Mouse (Mus musculus): ENCODE measurements around the gene Stard8. TPM values are rescaled to one million over a fixed set of nuclear protein-coding genes. Genes with fewer than 3 reads are reported as not detected.
A peak's percentile ranks its signal among the peaks of the same experiment; 100 is the strongest.

The Stard8 gene
- polyA plus RNA-seq, 1 experiment, result 9.0 TPM

GRCm38 (mm10) chrX:99020215-99020614 lies 17.2 kb downstream of the Stard8 start:
- Histone ChIP-seq H3K27me3 (ENCODE audit: control insufficient read depth, insufficient read depth, low read length) (no peaks in the 10 kb centered on the region), H3K4me3 (replicated peaks; ENCODE audit: insufficient read depth, low read depth, low read length) (no peak overlapping the region), H3K4me1 (ENCODE audit: control insufficient read depth, insufficient read depth, low read length) (no peaks in the 10 kb centered on the region), H3K27ac (ENCODE audit: insufficient read depth, low read length) (no peak overlapping the region)
- TF ChIP-seq POLR2A (IDR thresholded peaks at IDR 0.05; ENCODE audit: borderline replicate concordance, insufficient read depth, low read length), result no peak
- TF ChIP-seq CTCF (IDR thresholded peaks at IDR 0.05; ENCODE audit: borderline replicate concordance, insufficient read depth, low read depth, low read length), result no peak
- no peak for DNase-seq
- WGBS, result 17% methylated on average over 4 of the region's 4 CpGs

DNA sequence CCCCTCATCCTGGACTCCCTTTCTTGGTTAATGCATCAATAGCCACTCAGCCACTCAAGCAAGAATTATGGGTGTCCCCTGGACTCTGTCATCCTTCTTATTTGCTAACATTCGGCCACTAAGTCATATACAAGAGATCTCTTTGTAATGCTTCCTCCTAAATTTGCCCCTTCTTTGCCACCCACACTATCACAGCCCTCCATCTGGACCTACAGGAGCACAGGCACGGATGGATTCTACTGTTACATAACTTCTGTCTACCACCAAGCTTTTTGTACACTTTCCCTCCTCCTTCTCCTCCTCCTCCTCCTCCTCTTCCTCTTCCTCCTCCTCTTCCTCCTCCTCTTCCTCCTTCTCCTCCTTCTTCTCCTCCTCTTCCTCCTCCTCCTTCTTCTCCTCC lies 18.5 kb downstream of the Stard8 start:
- DNase-seq, result no peak
- TF ChIP-seq POLR2A (IDR thresholded peaks at IDR 0.05; ENCODE audit: borderline replicate concordance, insufficient read depth, low read length) (no peak), CTCF (IDR thresholded peaks at IDR 0.05; ENCODE audit: borderline replicate concordance, insufficient read depth, low read depth, low read length) (no peak)
- no peaks in the 10 kb centered on the region for H3K27me3 ChIP-seq (ENCODE audit: control insufficient read depth, insufficient read depth, low read length)
- 81% methylated on average over 2 of the region's 2 CpGs for WGBS
- H3K4me3 ChIP-seq (replicated peaks; ENCODE audit: insufficient read depth, low read depth, low read length), result no peak overlapping the region
- H3K4me1 ChIP-seq (ENCODE audit: control insufficient read depth, insufficient read depth, low read length), result no peaks in the 10 kb centered on the region
- no peak overlapping the region for H3K27ac ChIP-seq (ENCODE audit: insufficient read depth, low read length)

- Histone ChIP-seq H3K4me3 (replicated peaks; ENCODE audit: insufficient read depth, low read depth, low read length) (no peak overlapping the region), H3K27ac (ENCODE audit: insufficient read depth, low read length) (no peak overlapping the region), H3K27me3 (ENCODE audit: control insufficient read depth, insufficient read depth, low read length) (no peaks in the 10 kb centered on the region), H3K4me1 (ENCODE audit: control insufficient read depth, insufficient read depth, low read length) (no peaks in the 10 kb centered on the region)
- TF ChIP-seq POLR2A (IDR thresholded peaks at IDR 0.05; ENCODE audit: borderline replicate concordance, insufficient read depth, low read length), result no peak
- TF ChIP-seq CTCF (IDR thresholded peaks at IDR 0.05; ENCODE audit: borderline replicate concordance, insufficient read depth, low read depth, low read length), result no peak
- 50% methylated on average over 1 of the region's 1 CpGs for WGBS
- DNase-seq, result no peak
These were observed 20.9 kb downstream of the Stard8 start for GRCm38 (mm10) chrX:99023951-99024350.

GRCm38 (mm10) chrX:99035407-99035806 lies 32.4 kb downstream of the Stard8 start:
- H3K27me3 ChIP-seq (ENCODE audit: control insufficient read depth, insufficient read depth, low read length), result no peaks in the 10 kb centered on the region
- H3K4me3 ChIP-seq (replicated peaks; ENCODE audit: insufficient read depth, low read depth, low read length), result no peak overlapping the region
- H3K27ac ChIP-seq (ENCODE audit: insufficient read depth, low read length), result no peak overlapping the region
- WGBS, result 57% methylated on average over 3 of the region's 3 CpGs
- DNase-seq, result no peak
- TF ChIP-seq CTCF (IDR thresholded peaks at IDR 0.05; ENCODE audit: borderline replicate concordance, insufficient read depth, low read depth, low read length) (no peak), POLR2A (IDR thresholded peaks at IDR 0.05; ENCODE audit: borderline replicate concordance, insufficient read depth, low read length) (no peak)
- no peaks in the 10 kb centered on the region for H3K4me1 ChIP-seq (ENCODE audit: control insufficient read depth, insufficient read depth, low read length)

DNA sequence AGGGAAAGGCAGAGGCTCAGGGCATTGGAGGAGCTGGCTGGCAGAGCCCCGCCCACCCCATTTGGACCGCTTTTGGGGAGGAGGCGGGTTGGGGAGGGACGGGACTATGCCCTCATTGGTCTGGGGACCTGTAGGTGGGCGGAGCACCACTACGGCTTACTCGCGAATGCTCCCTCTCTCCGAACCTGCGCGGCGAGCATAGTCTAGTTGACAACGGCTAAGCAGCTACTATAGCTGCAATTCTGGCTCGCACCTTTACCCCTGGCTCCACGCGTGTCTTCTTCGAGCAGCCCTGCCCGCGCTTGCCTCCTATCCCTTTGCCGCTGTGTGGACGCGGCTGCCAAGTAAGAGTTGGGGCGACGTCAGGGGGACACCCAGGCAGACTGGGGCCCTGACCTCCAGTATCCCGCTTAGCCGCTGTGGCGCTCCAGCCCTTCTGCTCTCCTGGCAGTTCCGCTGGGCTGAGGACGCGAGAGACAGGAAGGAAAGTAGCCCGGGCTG lies 39.5 kb downstream of the Stard8 start:
- WGBS, result 15% methylated on average over 31 of the region's 31 CpGs
- Histone ChIP-seq H3K4me3 (replicated peaks; ENCODE audit: insufficient read depth, low read depth, low read length) (peak overlapping the region; percentile 53), H3K27me3 (ENCODE audit: control insufficient read depth, insufficient read depth, low read length) (no peaks in the 10 kb centered on the region), H3K4me1 (ENCODE audit: control insufficient read depth, insufficient read depth, low read length) (no peaks in the 10 kb centered on the region), H3K27ac (ENCODE audit: insufficient read depth, low read length) (no peak overlapping the region)
- TF ChIP-seq CTCF (IDR thresholded peaks at IDR 0.05; ENCODE audit: borderline replicate concordance, insufficient read depth, low read depth, low read length) (no peak), POLR2A (IDR thresholded peaks at IDR 0.05; ENCODE audit: borderline replicate concordance, insufficient read depth, low read length) (no peak)
- DNase-seq, result peak; percentile 57 to 66

DNA sequence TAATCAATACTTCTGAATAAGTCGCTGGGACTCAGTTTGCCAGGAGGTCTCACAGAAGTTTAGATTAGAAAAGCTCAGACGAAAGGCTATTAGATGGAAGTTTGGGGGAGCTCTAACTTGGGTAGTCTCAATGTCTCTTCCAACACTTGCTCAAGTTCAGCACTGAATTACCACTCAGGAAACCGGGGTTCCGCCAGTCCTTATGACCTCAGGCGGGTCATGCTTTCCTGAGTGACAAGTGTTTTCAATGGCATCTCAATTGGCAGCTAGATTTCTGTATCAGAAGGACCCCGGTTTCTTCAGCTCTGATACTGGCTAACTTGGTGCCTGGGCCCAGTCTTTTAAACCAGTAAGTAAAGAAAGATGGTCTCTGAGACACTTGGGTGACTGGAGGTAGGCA lies 40.2 kb downstream of the Stard8 start:
- no peak overlapping the region for H3K27ac ChIP-seq (ENCODE audit: insufficient read depth, low read length)

DNA sequence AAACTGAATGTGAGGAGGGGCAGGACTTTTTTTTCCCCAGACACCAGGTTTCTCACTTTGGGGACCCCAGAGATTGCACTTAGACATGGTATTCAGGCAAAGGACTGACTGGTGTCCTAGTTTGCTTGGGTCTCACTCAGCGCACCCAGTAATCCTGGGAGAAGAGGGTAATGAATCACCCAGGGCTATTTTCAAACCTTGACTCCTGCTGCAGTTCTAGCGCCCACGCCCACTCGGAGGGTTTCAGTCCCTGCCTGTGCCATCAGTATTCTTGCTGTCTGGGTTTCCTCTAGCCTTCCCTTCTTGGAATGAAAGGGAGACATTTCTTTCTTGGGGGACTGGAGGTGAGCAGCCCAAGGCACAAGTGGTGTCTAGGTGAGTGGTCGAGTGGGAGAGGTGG lies 40.7 kb downstream of the Stard8 start:
- 85% methylated on average over 5 of the region's 5 CpGs for whole genome bisulfite sequencing
- TF ChIP-seq POLR2A (IDR thresholded peaks at IDR 0.05; ENCODE audit: borderline replicate concordance, insufficient read depth, low read length) (no peak), CTCF (IDR thresholded peaks at IDR 0.05; ENCODE audit: borderline replicate concordance, insufficient read depth, low read depth, low read length) (no peak)
- no peak overlapping the region for H3K27ac ChIP-seq (ENCODE audit: insufficient read depth, low read length)
- no peak for DNase-seq
- H3K4me1 ChIP-seq (ENCODE audit: control insufficient read depth, insufficient read depth, low read length), result no peaks in the 10 kb centered on the region
- no peaks in the 10 kb centered on the region for H3K27me3 ChIP-seq (ENCODE audit: control insufficient read depth, insufficient read depth, low read length)
- no peak overlapping the region for H3K4me3 ChIP-seq (replicated peaks; ENCODE audit: insufficient read depth, low read depth, low read length)

More for the DNA sequence above, 40.2 kb downstream of the Stard8 start:
- H3K4me3 ChIP-seq (replicated peaks; ENCODE audit: insufficient read depth, low read depth, low read length), result no peak overlapping the region
- DNase-seq, result no peak
- no peak for TF ChIP-seq CTCF (IDR thresholded peaks at IDR 0.05; ENCODE audit: borderline replicate concordance, insufficient read depth, low read depth, low read length)
- no peak for TF ChIP-seq POLR2A (IDR thresholded peaks at IDR 0.05; ENCODE audit: borderline replicate concordance, insufficient read depth, low read length)
- H3K4me1 ChIP-seq (ENCODE audit: control insufficient read depth, insufficient read depth, low read length), result no peaks in the 10 kb centered on the region
- no peaks in the 10 kb centered on the region for H3K27me3 ChIP-seq (ENCODE audit: control insufficient read depth, insufficient read depth, low read length)
- WGBS, result 38% methylated on average over 6 of the region's 6 CpGs

DNA sequence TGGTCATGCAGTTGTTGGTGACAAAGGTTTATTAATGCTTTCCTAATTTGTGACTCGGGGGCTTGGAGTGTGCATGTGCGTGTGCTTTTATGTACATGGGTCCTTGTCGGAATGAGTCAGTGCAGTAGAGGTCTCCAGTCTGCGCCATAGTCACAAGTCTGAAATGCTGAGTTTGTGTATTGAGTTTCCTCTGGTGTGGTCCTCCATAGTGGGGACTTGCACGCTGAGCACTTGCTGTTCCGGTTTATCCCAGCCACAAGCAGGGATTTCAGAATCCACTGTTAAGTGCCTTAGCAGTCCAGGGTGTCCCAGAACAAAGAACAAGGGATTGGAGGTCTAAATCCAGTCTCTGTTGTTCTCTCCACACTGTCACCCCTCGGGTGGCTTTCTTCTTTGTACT lies 42.3 kb downstream of the Stard8 start:
- Histone ChIP-seq H3K4me1 (ENCODE audit: control insufficient read depth, insufficient read depth, low read length) (no peaks in the 10 kb centered on the region), H3K4me3 (replicated peaks; ENCODE audit: insufficient read depth, low read depth, low read length) (no peak overlapping the region), H3K27ac (ENCODE audit: insufficient read depth, low read length) (no peak overlapping the region), H3K27me3 (ENCODE audit: control insufficient read depth, insufficient read depth, low read length) (no peaks in the 10 kb centered on the region)
- 63% methylated on average over 7 of the region's 7 CpGs for WGBS
- TF ChIP-seq POLR2A (IDR thresholded peaks at IDR 0.05; ENCODE audit: borderline replicate concordance, insufficient read depth, low read length) (no peak), CTCF (IDR thresholded peaks at IDR 0.05; ENCODE audit: borderline replicate concordance, insufficient read depth, low read depth, low read length) (no peak)
- no peak for DNase-seq
